Mouse (Mus musculus): ENCODE measurements around the gene Gm17455. TPM values are rescaled to one million over a fixed set of nuclear protein-coding genes. Genes with fewer than 3 reads are reported as not detected.

Gm17455 gene
- 1 to 10 TPM; 1.4 to 2.1 TPM for total RNA-seq (2021)

- intact Hi-C loops (cut with DNase I): no loop called here
- no peak for DNase-seq (ENCODE audit: extremely low spot score in 1 of 2, low spot score in 2 of 2)
Observed at GRCm38 (mm10) chr10:60399449-60399848, at the start of gene Gm17455. Gene Gm17455, plus strand, starts transcription at chr10:60399726.

- intact Hi-C loops (cut with DNase I): no loop called here
- DNase-seq (ENCODE audit: extremely low spot score in 1 of 2, low spot score in 2 of 2): no peak
Observed at GRCm38 (mm10) chr10:60350077-60350804, 49.3 kb upstream of the Gm17455 start.

- intact Hi-C loops (cut with DNase I): no loop called here
- DNase-seq (ENCODE audit: extremely low spot score in 1 of 2, low spot score in 2 of 2): peak; percentile 59 to 89
Observed at GRCm38 (mm10) chr10:60350805-60351167, 48.7 kb upstream of the Gm17455 start.

- intact Hi-C loops (cut with DNase I): no loop called here
- DNase-seq (ENCODE audit: extremely low spot score in 1 of 2, low spot score in 2 of 2): no peak
Observed at GRCm38 (mm10) chr10:60351248-60351647, 48.3 kb upstream of the Gm17455 start.

- peak in 1 of 2 experiments; percentile 68 for DNase-seq (ENCODE audit: extremely low spot score in 1 of 2, low spot score in 2 of 2)
- intact Hi-C loops (cut with DNase I): no loop called here
Observed at GRCm38 (mm10) chr10:60351761-60352455, 47.6 kb upstream of the Gm17455 start.

GRCm38 (mm10) chr10:60353241-60354002 is 46.1 kb upstream of the Gm17455 start:
- intact Hi-C loops (cut with DNase I): no loop called here
- DNase-seq (ENCODE audit: extremely low spot score in 1 of 2, low spot score in 2 of 2): no peak

- no peak for DNase-seq (ENCODE audit: extremely low spot score in 1 of 2, low spot score in 2 of 2)
- intact Hi-C loops (cut with DNase I): no loop called here
Observed at GRCm38 (mm10) chr10:60354003-60354325, 45.6 kb upstream of the Gm17455 start.

- intact Hi-C loops (cut with DNase I): no loop called here
- DNase-seq (ENCODE audit: extremely low spot score in 1 of 2, low spot score in 2 of 2): no peak
Observed at GRCm38 (mm10) chr10:60354881-60355677, 44.4 kb upstream of the Gm17455 start.

- intact Hi-C loops (cut with DNase I): no loop called here
- no peak for DNase-seq (ENCODE audit: extremely low spot score in 1 of 2, low spot score in 2 of 2)
Observed at GRCm38 (mm10) chr10:60357441-60357840, 42.1 kb upstream of the Gm17455 start.

- intact Hi-C loops (cut with DNase I): no loop called here
Observed at GRCm38 (mm10) chr10:60357901-60358300, 41.6 kb upstream of the Gm17455 start.

GRCm38 (mm10) chr10:60358776-60359175 is 40.8 kb upstream of the Gm17455 start:
- no peak for DNase-seq (ENCODE audit: extremely low spot score in 1 of 2, low spot score in 2 of 2)
- intact Hi-C loops (cut with DNase I): no loop called here

More at GRCm38 (mm10) chr10:60357901-60358300, 41.6 kb upstream of the Gm17455 start:
- no peak for DNase-seq (ENCODE audit: extremely low spot score in 1 of 2, low spot score in 2 of 2)

- no peak for DNase-seq (ENCODE audit: extremely low spot score in 1 of 2, low spot score in 2 of 2)
- intact Hi-C loops (cut with DNase I): no loop called here
Observed at GRCm38 (mm10) chr10:60361615-60362309, 37.8 kb upstream of the Gm17455 start.

GRCm38 (mm10) chr10:60362310-60362628 is 37.3 kb upstream of the Gm17455 start:
- intact Hi-C loops (cut with DNase I): no loop called here
- no peak for DNase-seq (ENCODE audit: extremely low spot score in 1 of 2, low spot score in 2 of 2)

GRCm38 (mm10) chr10:60363426-60363825 is 36.1 kb upstream of the Gm17455 start:
- no peak for DNase-seq (ENCODE audit: extremely low spot score in 1 of 2, low spot score in 2 of 2)
- intact Hi-C loops (cut with DNase I): no loop called here

- intact Hi-C loops (cut with DNase I): no loop called here
- DNase-seq (ENCODE audit: extremely low spot score in 1 of 2, low spot score in 2 of 2): no peak
Observed at GRCm38 (mm10) chr10:60367145-60367544, 32.4 kb upstream of the Gm17455 start.

GRCm38 (mm10) chr10:60367904-60368303 is 31.6 kb upstream of the Gm17455 start:
- DNase-seq (ENCODE audit: extremely low spot score in 1 of 2, low spot score in 2 of 2): no peak
- intact Hi-C loops (cut with DNase I): no loop called here

- no peak for DNase-seq (ENCODE audit: extremely low spot score in 1 of 2, low spot score in 2 of 2)
- intact Hi-C loops (cut with DNase I): no loop called here
Observed at GRCm38 (mm10) chr10:60369405-60369804, 30.1 kb upstream of the Gm17455 start.

- DNase-seq (ENCODE audit: extremely low spot score in 1 of 2, low spot score in 2 of 2): no peak
- intact Hi-C loops (cut with DNase I): no loop called here
Observed at GRCm38 (mm10) chr10:60370098-60370497, 29.4 kb upstream of the Gm17455 start.

GRCm38 (mm10) chr10:60370601-60371061 is 28.9 kb upstream of the Gm17455 start:
- DNase-seq (ENCODE audit: extremely low spot score in 1 of 2, low spot score in 2 of 2): no peak
- intact Hi-C loops (cut with DNase I): no loop called here
